Mouse (Mus musculus) G1E (cell line): ENCODE data around the gene AI481877.

Experiments
- CTCF ChIP-seq: IDR thresholded peaks from 2 replicates; pipeline ENCODE4 v1.5.1; 2012; ENCODE audit warnings: low read depth, low read length, inconsistent platforms, mixed read lengths
- GATA1 ChIP-seq: IDR thresholded peaks from 2 replicates; pipeline ENCODE4 v1.6.1; 2012; ENCODE audit warnings: borderline replicate concordance, low read length, inconsistent platforms, mixed read lengths
- GATA2 ChIP-seq: IDR thresholded peaks from 2 replicates; pipeline ENCODE4 v1.6.1; 2012; ENCODE audit warnings: low read depth, low read length, inconsistent platforms, borderline replicate concordance

- TF ChIP-seq CTCF (peak; percentile 59), GATA1 (no peak), GATA2 (no peak)
Observed at GRCm38 (mm10) chr4:59187289-59187688, 48.5 kb upstream of the AI481877 start.
